16 mouse cellular contexts compared by ENCODE assay signal in the genomic region with DNA sequence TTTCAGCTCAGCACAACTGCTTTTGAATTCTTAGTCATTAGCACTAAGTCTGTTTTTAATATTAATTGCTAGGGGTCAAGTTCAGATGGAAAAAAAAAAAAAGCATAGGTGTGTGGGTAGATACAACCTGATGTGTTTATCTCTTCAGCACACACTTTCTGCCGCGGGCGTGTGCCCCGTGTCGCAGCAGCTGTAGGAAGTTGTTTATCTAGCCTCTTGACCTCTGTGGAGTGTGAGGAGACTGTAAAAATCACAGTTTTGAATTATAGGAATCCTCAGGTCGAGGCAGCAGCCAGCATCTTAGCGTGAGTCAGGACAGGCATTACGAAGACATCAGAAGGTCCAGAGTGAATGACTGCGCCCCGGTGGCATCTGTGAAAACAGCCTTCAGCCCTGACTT.
DNase-seq lines count a peak whose midpoint lies in the region; ATAC-seq lines count a peak whose summit lies in the region.
"Had no signal": no experiment of that assay in that cellular context is flagged by ENCODE, and none has a peak within 500 bp of the region (broad histone marks: within the 10 kb centered on the region; RNA-seq: fewer than 3 reads in every experiment).

No protein-coding gene starts in this region.

- peak overlapping the region; percentile 39; the same call in 1 of the 2 replicates for H3K27ac ChIP-seq in heart, embryonic 10.5 days
- H3K27ac ChIP-seq: embryonic facial prominence, embryonic 13.5 days; forebrain, embryonic 12.5 days; midbrain, embryonic 15.5 days; neural tube, embryonic 13.5 days had no signal

- DNase-seq in heart, embryonic 10.5 days (ENCODE audit: low spot score): no peak
- no peak for DNase-seq in heart, postnatal 10 days
- DNase-seq in A20 (ENCODE audit: low read depth, low spot score): peak; percentile 8
- DNase-seq in embryo, embryonic 11 days: peak; percentile 41
- peak; percentile 8 to 10 for DNase-seq in kidney, postnatal 36 days
- no peak for DNase-seq in frontal cortex, adult 2 months (ENCODE audit: extremely low spot score in 1 of 2, low spot score in 1 of 2)
- DNase-seq: adrenal gland, postnatal 36 days; cerebellum, adult 18-20 months; lung, postnatal 10 days; retina, postnatal 1 day; thymus, adult 2 months had no signal

- intact Hi-C loops in heart, postnatal 10 days (cut with DNase I): no loop called here

- WGBS in heart, embryonic 10.5 days: 4% methylated on average over 10 of the region's 10 CpGs

- ATAC-seq in CD4-positive, CD25-positive, alpha-beta regulatory T cell, adult 4 months: no peak
- ATAC-seq: midbrain, embryonic 15.5 days had no signal

- no peaks in the 10 kb centered on the region for H3K9me3 ChIP-seq in heart, embryonic 10.5 days
- H3K9me3 ChIP-seq: embryonic facial prominence, embryonic 13.5 days; forebrain, embryonic 12.5 days; midbrain, embryonic 15.5 days; neural tube, embryonic 13.5 days had no signal

- peaks cover 53% of the 10 kb centered on the region for H3K4me1 ChIP-seq in heart, embryonic 10.5 days
- H3K4me1 ChIP-seq: embryonic facial prominence, embryonic 13.5 days; forebrain, embryonic 12.5 days; midbrain, embryonic 15.5 days; neural tube, embryonic 13.5 days had no signal

- no peaks in the 10 kb centered on the region for H3K27me3 ChIP-seq in heart, embryonic 10.5 days (ENCODE audit: insufficient read depth, poor library complexity, severe bottlenecking)
- H3K27me3 ChIP-seq: embryonic facial prominence, embryonic 13.5 days; forebrain, embryonic 12.5 days; midbrain, embryonic 15.5 days; neural tube, embryonic 13.5 days had no signal

- H3K4me3 ChIP-seq in heart, embryonic 10.5 days: 0 out of 2 replicates have a peak overlapping the region, but pooled peaks have one; percentile 18
- H3K4me3 ChIP-seq: embryonic facial prominence, embryonic 13.5 days; forebrain, embryonic 12.5 days; midbrain, embryonic 15.5 days; neural tube, embryonic 13.5 days had no signal

- H3K36me3 ChIP-seq in heart, embryonic 10.5 days: no peaks in the 10 kb centered on the region
- H3K36me3 ChIP-seq: embryonic facial prominence, embryonic 13.5 days; forebrain, embryonic 12.5 days; midbrain, embryonic 15.5 days; neural tube, embryonic 13.5 days had no signal

Comparison
In these comparisons a context has a peak if more than half of its experiments do, and no peak if none do; other contexts are left out.
1. DNase-seq: peak in A20 (single experiment), embryo, embryonic 11 days (single experiment) and kidney, postnatal 36 days (2 of 2); none in heart, embryonic 10.5 days (single experiment), heart, postnatal 10 days (0 of 2) and frontal cortex, adult 2 months (0 of 2).